Comparison of ENCODE assay signal across 23 mouse cellular contexts in genomic region chr2:16774114-16774433, GRCm38 (mm10).
DNase-seq lines count a peak whose midpoint lies in the region; ATAC-seq and TF ChIP-seq lines count a peak whose summit lies in the region.
"Had no signal": no experiment of that assay in that cellular context is flagged by ENCODE, and none has a peak within 500 bp of the region (broad histone marks: within the 10 kb centered on the region; RNA-seq: fewer than 3 reads in every experiment).

No protein-coding gene starts in this region.

- TF ChIP-seq POLR2A in limb, embryonic 14.5 days (IDR thresholded peaks at IDR 0.05; ENCODE audit: borderline replicate concordance, extremely low read depth, insufficient read depth, insufficient read length): no peak
- TF ChIP-seq POLR2A in cerebellum, adult 2 months (IDR thresholded peaks at IDR 0.05; ENCODE audit: borderline replicate concordance, insufficient read depth, low read length): no peak

- H3K27me3 ChIP-seq in forebrain, embryonic 11.5 days (ENCODE audit: control insufficient read depth, insufficient read depth, low read length): no peaks in the 10 kb centered on the region
- H3K27me3 ChIP-seq in forebrain, embryonic 15.5 days: no peaks in the 10 kb centered on the region
- H3K27me3 ChIP-seq in limb, embryonic 14.5 days (ENCODE audit: control insufficient read depth, insufficient read depth, low read length): no peaks in the 10 kb centered on the region
- no peaks in the 10 kb centered on the region for H3K27me3 ChIP-seq in limb, embryonic 10.5 days (ENCODE audit: low read depth, poor library complexity, severe bottlenecking)
- H3K27me3 ChIP-seq in midbrain, embryonic 16.5 days (ENCODE audit: control insufficient read depth, insufficient read depth, low read depth, low read length): no peaks in the 10 kb centered on the region
- H3K27me3 ChIP-seq in midbrain, embryonic 14.5 days (ENCODE audit: control insufficient read depth, insufficient read depth, low read length): no peaks in the 10 kb centered on the region
- H3K27me3 ChIP-seq in cerebellum, adult 2 months (ENCODE audit: control insufficient read depth, insufficient read depth, low read length): no peaks in the 10 kb centered on the region
- H3K27me3 ChIP-seq: embryonic facial prominence, embryonic 12.5 days; heart, embryonic 13.5 days; intestine, embryonic 15.5 days; liver, embryonic 15.5 days; Patski had no signal

- H3K4me2 ChIP-seq in forebrain, embryonic 11.5 days (ENCODE audit: low read depth, low read length, severe bottlenecking): no peak overlapping the region
- no peak overlapping the region for H3K4me2 ChIP-seq in forebrain, embryonic 15.5 days (replicated peaks)
- no peak overlapping the region for H3K4me2 ChIP-seq in limb, embryonic 14.5 days (replicated peaks; ENCODE audit: low read depth, low read length, severe bottlenecking)
- H3K4me2 ChIP-seq in midbrain, embryonic 16.5 days (ENCODE audit: low read length): no peak overlapping the region
- H3K4me2 ChIP-seq in midbrain, embryonic 14.5 days (ENCODE audit: low read length): no peak overlapping the region
- H3K4me2 ChIP-seq: embryonic facial prominence, embryonic 12.5 days; heart, embryonic 13.5 days; intestine, embryonic 15.5 days; liver, embryonic 15.5 days had no signal

- H3K36me3 ChIP-seq in forebrain, embryonic 11.5 days (ENCODE audit: control insufficient read depth, insufficient read depth, low read length): no peaks in the 10 kb centered on the region
- H3K36me3 ChIP-seq in forebrain, embryonic 15.5 days: no peaks in the 10 kb centered on the region
- H3K36me3 ChIP-seq in limb, embryonic 14.5 days (ENCODE audit: control insufficient read depth, insufficient read depth, low read length): no peaks in the 10 kb centered on the region
- no peaks in the 10 kb centered on the region for H3K36me3 ChIP-seq in limb, embryonic 10.5 days
- H3K36me3 ChIP-seq in midbrain, embryonic 16.5 days (ENCODE audit: control insufficient read depth, insufficient read depth, low read length): no peaks in the 10 kb centered on the region
- H3K36me3 ChIP-seq in midbrain, embryonic 14.5 days (ENCODE audit: control insufficient read depth, insufficient read depth, low read length): no peaks in the 10 kb centered on the region
- H3K36me3 ChIP-seq: embryonic facial prominence, embryonic 12.5 days; heart, embryonic 13.5 days; intestine, embryonic 15.5 days; liver, embryonic 15.5 days; midbrain, embryonic 10.5 days had no signal

- peak; percentile 30 for DNase-seq in forebrain, embryonic 11.5 days (ENCODE audit: low spot score)
- DNase-seq in limb, embryonic 14.5 days (ENCODE audit: low spot score): no peak
- DNase-seq in limb, embryonic 10.5 days (ENCODE audit: low spot score): no peak
- DNase-seq in midbrain, embryonic 14.5 days: no peak
- no peak for DNase-seq in cerebellum, adult 2 months
- DNase-seq: adrenal gland, postnatal 10 days; cerebellum, adult 9-11 months; gastrocnemius, postnatal 10 days; heart, postnatal 10 days; kidney, adult 9 months; kidney, postnatal 14 days; layer of hippocampus, adult 9-11 months; lung, postnatal 14 days; thymus, adult 2 months; thymus, postnatal 36 days had no signal

- WGBS in forebrain, embryonic 11.5 days: 82% methylated on average over 3 of the region's 3 CpGs
- 69% methylated on average over 3 of the region's 3 CpGs for WGBS in forebrain, embryonic 15.5 days
- WGBS in limb, embryonic 14.5 days: 19% methylated on average over 3 of the region's 3 CpGs
- WGBS in limb, embryonic 10.5 days: 38% methylated on average over 3 of the region's 3 CpGs
- WGBS in midbrain, embryonic 16.5 days: 68% methylated on average over 3 of the region's 3 CpGs
- WGBS in midbrain, embryonic 14.5 days: 65% methylated on average over 3 of the region's 3 CpGs
- WGBS in cerebellum, adult 2 months: 43% methylated on average over 3 of the region's 3 CpGs

- H3K27ac ChIP-seq in forebrain, embryonic 11.5 days (ENCODE audit: low read depth, low read length): no peak overlapping the region
- H3K27ac ChIP-seq in forebrain, embryonic 15.5 days (replicated peaks): no peak overlapping the region
- H3K27ac ChIP-seq in limb, embryonic 14.5 days (replicated peaks; ENCODE audit: low read depth, low read length): no peak overlapping the region
- H3K27ac ChIP-seq in limb, embryonic 10.5 days: no peak overlapping the region
- H3K27ac ChIP-seq in midbrain, embryonic 16.5 days (ENCODE audit: low read length): no peak overlapping the region
- H3K27ac ChIP-seq in midbrain, embryonic 14.5 days (replicated peaks; ENCODE audit: low read depth, low read length): no peak overlapping the region
- no peak overlapping the region for H3K27ac ChIP-seq in cerebellum, adult 2 months (ENCODE audit: insufficient read depth, low read length)
- H3K27ac ChIP-seq: embryonic facial prominence, embryonic 12.5 days; intestine, embryonic 15.5 days; liver, embryonic 15.5 days; midbrain, embryonic 10.5 days had no signal

- no peak overlapping the region for H3K4me3 ChIP-seq in forebrain, embryonic 11.5 days (ENCODE audit: low read depth, low read length)
- H3K4me3 ChIP-seq in forebrain, embryonic 15.5 days: no peak overlapping the region
- no peak overlapping the region for H3K4me3 ChIP-seq in limb, embryonic 14.5 days (replicated peaks; ENCODE audit: low read length)
- no peak overlapping the region for H3K4me3 ChIP-seq in limb, embryonic 10.5 days
- H3K4me3 ChIP-seq in midbrain, embryonic 16.5 days (ENCODE audit: low read depth, low read length): no peak overlapping the region
- H3K4me3 ChIP-seq in midbrain, embryonic 14.5 days (replicated peaks; ENCODE audit: low read depth, low read length): no peak overlapping the region
- no peak overlapping the region for H3K4me3 ChIP-seq in cerebellum, adult 2 months (replicated peaks; ENCODE audit: insufficient read depth, low read depth, low read length)
- H3K4me3 ChIP-seq: embryonic facial prominence, embryonic 12.5 days; heart, embryonic 13.5 days; intestine, embryonic 15.5 days; liver, embryonic 15.5 days; midbrain, embryonic 10.5 days had no signal

- no peaks in the 10 kb centered on the region for H3K4me1 ChIP-seq in forebrain, embryonic 11.5 days (replicated peaks; ENCODE audit: control insufficient read depth, insufficient read depth, low read length)
- 0 out of 2 replicates have a peak, but pooled peaks cover 3% of the 10 kb centered on the region for H3K4me1 ChIP-seq in forebrain, embryonic 15.5 days
- H3K4me1 ChIP-seq in limb, embryonic 14.5 days (ENCODE audit: control insufficient read depth, insufficient read depth, low read length): 0 out of 2 replicates have a peak, but pooled peaks cover 2% of the 10 kb centered on the region
- H3K4me1 ChIP-seq in limb, embryonic 10.5 days: peaks cover 17% of the 10 kb centered on the region
- peaks cover 4% of the 10 kb centered on the region; the same call in 1 of the 2 replicates for H3K4me1 ChIP-seq in midbrain, embryonic 16.5 days (ENCODE audit: control insufficient read depth, insufficient read depth, low read length)
- H3K4me1 ChIP-seq in midbrain, embryonic 14.5 days (ENCODE audit: control insufficient read depth, insufficient read depth, low read length): no peaks in the 10 kb centered on the region
- no peaks in the 10 kb centered on the region for H3K4me1 ChIP-seq in cerebellum, adult 2 months (ENCODE audit: control insufficient read depth, insufficient read depth, low read length)
- H3K4me1 ChIP-seq: intestine, embryonic 15.5 days; liver, embryonic 15.5 days; midbrain, embryonic 10.5 days had no signal

- no peak overlapping the region for H3K9ac ChIP-seq in forebrain, embryonic 11.5 days (ENCODE audit: low read length)
- no peak overlapping the region for H3K9ac ChIP-seq in forebrain, embryonic 15.5 days (replicated peaks)
- no peak overlapping the region for H3K9ac ChIP-seq in limb, embryonic 14.5 days (ENCODE audit: low read depth, low read length, severe bottlenecking)
- no peak overlapping the region for H3K9ac ChIP-seq in midbrain, embryonic 16.5 days (ENCODE audit: low read depth, low read length)
- H3K9ac ChIP-seq in midbrain, embryonic 14.5 days (replicated peaks; ENCODE audit: low read length): no peak overlapping the region
- H3K9ac ChIP-seq: embryonic facial prominence, embryonic 12.5 days; heart, embryonic 13.5 days; intestine, embryonic 15.5 days; liver, embryonic 15.5 days had no signal

- no peak for ATAC-seq in forebrain, embryonic 11.5 days (replicated peaks; ENCODE audit: low FRiP score)
- no peak for ATAC-seq in forebrain, embryonic 15.5 days (replicated peaks)
- peak; percentile 24; the same call in 1 of the 2 replicates for ATAC-seq in limb, embryonic 14.5 days (ENCODE audit: low FRiP score, low read depth)
- ATAC-seq in midbrain, embryonic 16.5 days: 0 out of 2 replicates have a peak, but pooled peaks have one; percentile 32
- no peak for ATAC-seq in midbrain, embryonic 14.5 days (ENCODE audit: low FRiP score, low TSS enrichment)
- ATAC-seq: Patski had no signal

- TF ChIP-seq CTCF in cerebellum, adult 2 months (IDR thresholded peaks at IDR 0.05; ENCODE audit: borderline replicate concordance, insufficient read depth, low read depth, low read length): no peak

- H3K9me3 ChIP-seq in forebrain, embryonic 11.5 days (ENCODE audit: control insufficient read depth, low read length): no peaks in the 10 kb centered on the region
- H3K9me3 ChIP-seq in forebrain, embryonic 15.5 days: no peaks in the 10 kb centered on the region
- H3K9me3 ChIP-seq in limb, embryonic 14.5 days (ENCODE audit: control insufficient read depth, low read length): no peaks in the 10 kb centered on the region
- H3K9me3 ChIP-seq in limb, embryonic 10.5 days (replicated peaks): no peaks in the 10 kb centered on the region
- no peaks in the 10 kb centered on the region for H3K9me3 ChIP-seq in midbrain, embryonic 16.5 days (replicated peaks; ENCODE audit: control insufficient read depth, low read length, poor library complexity, severe bottlenecking)
- H3K9me3 ChIP-seq in midbrain, embryonic 14.5 days (ENCODE audit: control insufficient read depth, low read length): no peaks in the 10 kb centered on the region
- H3K9me3 ChIP-seq: embryonic facial prominence, embryonic 12.5 days; heart, embryonic 13.5 days; intestine, embryonic 15.5 days; liver, embryonic 15.5 days; midbrain, embryonic 10.5 days had no signal

Comparison
In these comparisons a context has a peak if more than half of its experiments do, and no peak if none do; other contexts are left out.
1. ATAC-seq: peak in limb, embryonic 14.5 days (single experiment) and midbrain, embryonic 16.5 days (single experiment); none in forebrain, embryonic 11.5 days (single experiment), forebrain, embryonic 15.5 days (single experiment) and midbrain, embryonic 14.5 days (single experiment).